Mouse (Mus musculus): Measurements from ENCODE around the gene Actl7a.
A peak's percentile ranks its signal among the peaks of the same experiment; 100 is the strongest.

Gene Actl7a

DNA sequence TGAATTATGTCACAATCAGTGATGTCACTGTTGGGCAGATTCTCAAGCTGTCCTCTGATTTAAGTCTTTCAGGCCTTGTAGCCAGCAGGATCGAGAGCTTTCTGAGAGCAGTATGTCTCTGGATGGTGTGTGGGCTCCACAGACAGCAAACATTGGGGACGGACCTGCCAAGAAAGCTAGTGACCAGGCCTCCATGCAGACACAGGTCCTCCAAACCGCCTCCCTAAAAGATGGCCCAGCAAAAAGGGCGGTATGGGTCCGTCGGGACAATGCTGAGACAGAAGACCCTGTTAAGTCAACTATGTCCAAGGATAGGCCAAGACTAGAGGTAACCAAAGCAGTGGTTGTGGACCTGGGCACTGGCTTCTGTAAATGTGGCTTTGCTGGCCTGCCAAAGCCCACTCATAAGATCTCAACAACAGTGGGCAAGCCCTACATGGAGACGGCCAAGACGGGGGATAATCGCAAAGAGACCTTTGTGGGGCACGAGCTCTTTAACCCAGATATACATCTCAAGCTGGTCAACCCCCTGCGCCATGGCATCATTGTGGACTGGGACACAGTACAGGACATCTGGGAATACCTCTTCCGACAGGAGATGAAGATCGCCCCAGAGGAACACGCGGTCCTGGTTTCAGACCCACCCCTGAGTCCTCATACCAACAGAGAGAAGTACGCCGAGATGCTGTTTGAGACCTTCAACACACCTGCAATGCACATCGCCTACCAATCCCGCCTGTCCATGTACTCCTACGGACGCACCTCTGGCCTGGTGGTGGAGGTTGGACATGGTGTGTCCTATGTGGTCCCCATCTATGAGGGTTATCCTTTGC is at the start of gene Actl7a:
TSS of gene Actl7a (plus strand) at position 51 of the 833 bp plus-strand sequence.
- DNase-seq (ENCODE audit: extremely low spot score, low spot score) = no peak

GRCm38 (mm10) chr4:56696401-56696800 is 46.8 kb upstream of the Actl7a start:
- DNase-seq (ENCODE audit: extremely low spot score, low spot score) = no peak

- no peak for DNase-seq (ENCODE audit: extremely low spot score, low spot score)
Measured at GRCm38 (mm10) chr4:56698671-56699070, 44.5 kb upstream of the Actl7a start.

GRCm38 (mm10) chr4:56702234-56702633 is 41.0 kb upstream of the Actl7a start:
- peak; percentile 41 for DNase-seq (ENCODE audit: extremely low spot score, low spot score)

- DNase-seq (ENCODE audit: extremely low spot score, low spot score) = no peak
Measured at GRCm38 (mm10) chr4:56713155-56713554, 30.1 kb upstream of the Actl7a start.

DNA sequence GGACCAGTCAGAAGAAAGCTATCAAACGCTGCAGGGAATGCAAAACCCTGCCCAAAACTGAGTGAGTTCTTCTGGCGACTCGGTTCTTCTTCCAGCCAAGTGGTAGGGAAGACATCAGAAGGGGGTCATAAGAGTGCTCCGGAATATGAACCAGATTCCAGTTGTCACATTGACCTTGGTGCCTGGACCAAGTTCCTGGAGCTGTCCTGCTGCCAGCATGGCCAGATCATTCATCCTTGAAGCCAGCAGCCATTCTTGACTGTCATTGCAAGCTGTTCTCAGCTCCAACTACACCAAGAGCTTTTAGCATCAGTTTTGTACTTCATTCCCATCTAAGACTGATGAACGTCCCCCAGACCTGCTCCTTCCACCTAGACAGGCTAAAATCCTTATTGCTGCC is 26.4 kb upstream of the Actl7a start:
- no peak for DNase-seq (ENCODE audit: extremely low spot score, low spot score)

GRCm38 (mm10) chr4:56717932-56718331 is 25.3 kb upstream of the Actl7a start:
- no peak for DNase-seq (ENCODE audit: extremely low spot score, low spot score)

GRCm38 (mm10) chr4:56718573-56719442 is 24.4 kb upstream of the Actl7a start:
- DNase-seq (ENCODE audit: extremely low spot score, low spot score) = no peak

DNA sequence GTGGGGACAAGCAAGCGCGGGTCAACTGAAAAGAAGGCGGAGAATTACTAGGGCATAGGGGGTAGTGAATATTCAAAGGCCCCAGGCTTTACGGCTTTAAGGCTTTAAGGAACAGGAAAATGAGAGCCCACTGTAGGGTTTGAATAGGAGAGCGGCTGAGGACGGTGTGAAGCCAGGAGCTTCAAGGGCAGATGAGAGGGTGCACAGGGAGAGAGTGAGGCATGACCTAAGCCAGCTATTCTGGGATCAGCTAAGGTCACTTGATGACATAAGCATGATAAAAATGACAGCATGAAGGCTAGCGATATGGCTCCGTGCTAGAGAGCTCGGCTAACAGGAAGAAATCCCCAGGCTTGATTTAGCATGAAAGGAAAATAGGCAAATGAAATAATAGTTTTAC is 23.8 kb upstream of the Actl7a start:
- no peak for DNase-seq (ENCODE audit: extremely low spot score, low spot score)

DNA sequence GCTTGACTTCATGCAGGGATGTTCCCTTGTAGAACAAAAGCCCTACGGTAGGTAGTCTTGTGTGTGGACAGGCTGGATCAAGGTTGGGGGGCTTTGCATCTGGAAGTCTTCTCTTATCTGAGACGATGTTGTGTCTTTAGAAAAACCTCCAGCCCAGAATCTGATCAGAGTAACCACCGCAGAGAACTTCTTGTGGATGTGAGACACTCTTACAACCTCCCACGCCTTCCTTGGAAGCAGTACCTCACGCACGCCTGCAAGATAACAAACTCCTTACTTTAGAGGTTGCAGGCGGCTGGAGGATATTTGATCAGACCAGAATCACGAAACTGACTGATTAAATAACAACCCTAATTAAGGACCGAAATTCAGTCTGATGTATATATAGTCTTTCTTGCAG is 22.8 kb upstream of the Actl7a start:
- no peak for DNase-seq (ENCODE audit: extremely low spot score, low spot score)

DNA sequence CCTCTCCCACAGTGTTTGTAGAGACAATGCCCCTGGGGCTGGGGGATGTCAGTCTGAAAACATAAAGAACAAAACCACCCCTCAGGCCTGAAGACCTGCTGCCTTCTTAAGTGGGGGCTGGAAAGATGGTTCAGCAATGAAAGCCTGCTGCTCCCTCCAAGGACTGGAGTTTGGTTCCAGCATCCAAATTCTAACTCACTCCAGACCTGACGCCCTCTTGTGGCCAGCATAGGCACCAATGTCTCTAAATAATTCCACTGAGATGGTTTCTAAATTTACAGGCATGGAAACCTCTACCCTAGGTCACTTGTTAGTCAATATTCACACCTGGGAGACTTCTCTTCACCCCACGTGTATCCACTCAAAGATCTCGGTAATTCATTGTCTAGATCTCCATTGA is 21.7 kb upstream of the Actl7a start:
- DNase-seq (ENCODE audit: extremely low spot score, low spot score) = peak; percentile 34

- no peak for DNase-seq (ENCODE audit: extremely low spot score, low spot score)
Measured at GRCm38 (mm10) chr4:56722346-56722745, 20.9 kb upstream of the Actl7a start.

DNA sequence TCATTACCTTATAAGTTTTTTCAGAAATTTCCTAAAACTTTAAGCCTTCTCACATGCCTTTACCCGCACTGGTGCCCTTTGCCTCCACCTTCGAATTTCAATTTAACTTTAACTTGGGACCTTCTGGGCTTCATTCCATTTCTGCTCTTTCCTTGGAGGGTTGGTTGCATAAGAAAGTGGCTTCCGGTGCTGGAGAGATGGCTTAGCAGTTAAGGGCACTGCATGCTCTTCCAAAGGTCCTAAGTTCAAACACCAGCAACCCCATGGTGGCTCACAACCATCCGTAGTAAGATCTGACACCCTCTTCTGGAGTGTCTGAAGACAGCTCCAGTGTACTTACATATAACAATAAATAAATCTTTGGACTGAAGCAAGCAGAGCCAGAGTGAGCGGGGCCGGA is 20.0 kb upstream of the Actl7a start:
- DNase-seq (ENCODE audit: extremely low spot score, low spot score) = no peak

GRCm38 (mm10) chr4:56725839-56726238 is 17.4 kb upstream of the Actl7a start:
- DNase-seq (ENCODE audit: extremely low spot score, low spot score) = peak; percentile 25

DNA sequence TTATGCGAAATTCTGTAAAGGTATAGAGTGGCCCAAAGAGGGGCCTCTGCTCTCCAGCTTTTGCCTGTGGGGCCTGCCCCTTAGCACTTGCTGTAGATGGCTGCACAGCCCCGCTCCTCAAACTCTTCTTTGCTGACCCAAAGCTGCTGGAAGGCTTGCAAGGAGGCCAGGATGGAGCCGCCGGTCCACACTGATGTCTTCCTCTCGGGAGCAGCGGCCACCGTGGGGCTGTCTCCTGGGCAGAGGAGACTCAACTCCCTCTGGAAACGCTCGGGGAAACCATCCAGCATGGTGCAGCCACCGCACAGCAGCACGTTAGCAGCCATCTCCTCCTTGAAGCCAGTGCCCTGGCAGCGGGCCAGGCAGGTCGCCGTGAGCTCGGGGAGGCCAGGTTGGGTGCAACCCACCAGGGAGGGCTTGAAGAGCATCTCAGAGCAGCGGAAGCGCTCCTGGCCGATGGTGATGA is 3.2 kb upstream of the Actl7a start, which contains the start of gene Gm26657:
TSS of gene Gm26657 (plus strand) at position 51 of the 466 bp plus-strand sequence.
- no peak for DNase-seq (ENCODE audit: extremely low spot score, low spot score)

GRCm38 (mm10) chr4:56740611-56741010 is 2.6 kb upstream of the Actl7a start:
- DNase-seq (ENCODE audit: extremely low spot score, low spot score) = no peak

DNA sequence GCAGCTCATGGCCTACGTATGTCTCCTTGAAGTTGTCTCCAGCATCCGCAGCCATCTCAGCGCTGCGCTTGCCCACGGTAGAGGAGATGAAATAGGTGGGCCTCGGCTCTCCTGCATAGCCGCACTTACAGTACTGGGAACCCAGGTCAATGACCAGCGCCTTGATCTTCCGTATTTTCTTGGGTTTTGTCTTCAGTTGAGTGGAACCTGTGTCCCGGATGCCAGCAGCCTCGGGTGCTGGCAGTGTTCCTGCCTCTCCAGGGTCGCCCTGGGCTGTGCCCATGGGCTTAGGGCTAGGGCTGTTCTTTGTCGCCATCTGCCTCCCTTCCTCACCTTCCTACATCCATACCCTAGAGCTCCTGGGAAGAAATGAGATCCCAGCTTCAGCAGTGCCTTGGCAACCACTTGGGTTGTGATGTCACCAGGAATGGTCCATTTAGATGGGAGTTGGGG is 2.1 kb upstream of the Actl7a start, which contains the start of gene Actl7b:
TSS of gene Actl7b (minus strand) at position 403 of the 453 bp plus-strand sequence.
- DNase-seq (ENCODE audit: extremely low spot score, low spot score) = no peak

- DNase-seq (ENCODE audit: extremely low spot score, low spot score) = no peak
Measured at GRCm38 (mm10) chr4:56742698-56743097, 515 bp upstream of the Actl7a start.

DNA sequence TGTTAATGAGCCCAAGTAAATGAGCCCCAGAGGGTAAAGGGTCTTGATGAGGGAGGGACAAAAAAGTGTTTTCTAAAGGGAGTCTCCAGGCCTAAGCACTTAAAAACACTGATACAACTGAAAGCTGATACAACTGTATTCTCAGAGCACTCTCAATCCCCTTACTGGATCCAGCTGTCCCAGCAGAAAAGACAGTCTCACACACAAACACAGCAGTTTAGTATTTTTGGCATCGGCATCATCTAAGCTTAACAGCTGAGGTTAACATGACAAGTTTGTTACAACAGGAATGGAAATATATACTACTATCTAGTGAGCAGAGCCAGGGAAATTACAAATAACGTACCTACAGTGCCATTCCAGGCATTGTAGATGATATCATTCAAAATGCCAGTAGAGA is 3.1 kb downstream of the Actl7a start:
- no peak for DNase-seq (ENCODE audit: extremely low spot score, low spot score)

DNA sequence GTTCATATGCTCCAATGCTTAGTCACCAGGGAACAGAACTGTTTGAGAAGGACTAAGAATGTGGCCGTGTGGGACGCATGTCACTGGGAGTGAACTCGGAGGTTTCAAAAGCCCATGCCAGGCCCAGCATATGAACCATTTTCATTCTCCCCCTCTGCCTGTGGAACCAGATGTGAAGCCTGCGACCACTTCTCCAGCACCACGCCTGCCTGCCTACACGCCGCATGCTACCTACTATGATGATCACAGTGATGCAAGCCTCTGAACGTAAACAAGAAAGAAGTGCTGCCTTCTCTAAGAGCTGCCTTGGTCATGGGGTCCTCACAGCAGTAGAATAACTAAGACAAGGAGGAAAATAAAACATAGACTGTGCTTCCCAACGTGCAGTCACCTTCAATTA is 4.2 kb downstream of the Actl7a start:
- DNase-seq (ENCODE audit: extremely low spot score, low spot score) = no peak

- no peak for DNase-seq (ENCODE audit: extremely low spot score, low spot score)
Measured at GRCm38 (mm10) chr4:56756021-56756420, 12.8 kb downstream of the Actl7a start.

Data from neural tube, embryonic 10.5 days (tissue).